Mouse (Mus musculus) MEL (cell line): Measurements from ENCODE around the gene Thsd7a. TPM values are rescaled to one million over a fixed set of nuclear protein-coding genes. Genes with fewer than 3 reads are reported as not detected.

ENCODE experiments used
- DNase-seq: peaks from one replicate; pipeline ENCODE4 v3.0.0; 2011; ENCODE audit warnings: low read depth, low spot score
- H3K27ac ChIP-seq: 2 replicates; pipeline ENCODE4 v1.5.1; 2012; ENCODE audit warnings: low read depth, mild to moderate bottlenecking, control low read depth, low read length, moderate library complexity; ENCODE audit not compliant: control insufficient read depth
- H3K27me3 ChIP-seq, 2 experiments: fragments of 150-350 bp in 1 of 2; sonication (generic) in 1 of 2; 2 replicates each; pipeline ENCODE4 v1.6.1; 2012; ENCODE audit warnings: low read length in 2 of 2, mild to moderate bottlenecking in 2 of 2, improper control_type of control experiment in 1 of 2, moderate library complexity in 1 of 2; ENCODE audit not compliant: insufficient read depth in 2 of 2, control insufficient read depth in 1 of 2
- H3K36me3 ChIP-seq, 2 experiments: 2 replicates each; pipeline ENCODE4 v1.6.1; 2012 to 2014; ENCODE audit warnings: low read length in 2 of 2, improper control_type of control experiment in 1 of 2, inconsistent platforms in 1 of 2, mild to moderate bottlenecking in 1 of 2; ENCODE audit not compliant: insufficient read depth in 2 of 2, control insufficient read depth in 1 of 2
- H3K4me1 ChIP-seq, 2 experiments: fragments of 150-350 bp in 1 of 2; sonication (generic) in 1 of 2; 2 replicates each; pipeline ENCODE4 v1.6.1; 2012; ENCODE audit warnings: low read length in 2 of 2, improper control_type of control experiment in 1 of 2, mild to moderate bottlenecking in 1 of 2; ENCODE audit not compliant: insufficient read depth in 2 of 2, control insufficient read depth in 1 of 2
- H3K4me3 ChIP-seq, 2 experiments: fragments of 150-350 bp in 1 of 2; sonication (generic) in 1 of 2; 2 replicates each; pipeline ENCODE4 v1.5.1; 2012; ENCODE audit warnings: low read depth in 2 of 2, low read length in 2 of 2, mild to moderate bottlenecking in 2 of 2, moderate library complexity in 2 of 2, control low read depth in 1 of 2, improper control_type of control experiment in 1 of 2; ENCODE audit not compliant: control insufficient read depth in 1 of 2, insufficient read depth in 1 of 2
- H3K79me2 ChIP-seq: 2 replicates; pipeline ENCODE4 v1.6.1; 2012; ENCODE audit warnings: mild to moderate bottlenecking, low read length, moderate library complexity; ENCODE audit not compliant: control insufficient read depth, poor library complexity, insufficient read depth
- H3K9ac ChIP-seq: 2 replicates; pipeline ENCODE4 v1.6.1; 2012; ENCODE audit warnings: low read depth, mild to moderate bottlenecking, control low read depth, low read length, moderate library complexity; ENCODE audit not compliant: control insufficient read depth, poor library complexity, severe bottlenecking
- H3K9me3 ChIP-seq: fragments of 150-350 bp; sonication (generic); replicated peaks from 2 replicates; pipeline ENCODE4 v1.6.1; 2012; ENCODE audit warnings: mild to moderate bottlenecking, low read length, improper control_type of control experiment, moderate library complexity; ENCODE audit not compliant: insufficient read depth
- BHLHE40 ChIP-seq: IDR thresholded peaks from 2 replicates; pipeline ENCODE4 v1.6.1; 2012; ENCODE audit warnings: low read depth, mild to moderate bottlenecking, inconsistent platforms, low read length, improper control_type of control experiment, borderline replicate concordance
- E2F4 ChIP-seq: IDR thresholded peaks from 2 replicates; pipeline ENCODE4 v1.6.1; 2011; ENCODE audit warnings: low read depth, low read length, improper control_type of control experiment, borderline replicate concordance
- ETS1 ChIP-seq: IDR thresholded peaks from 2 replicates; pipeline ENCODE4 v1.6.1; 2012; ENCODE audit warnings: low read depth, mild to moderate bottlenecking, inconsistent platforms, low read length, improper control_type of control experiment, moderate library complexity
- GATA1 ChIP-seq: IDR thresholded peaks from 2 replicates; pipeline ENCODE4 v1.6.1; 2011; ENCODE audit warnings: low read depth, low read length, improper control_type of control experiment
- HCFC1 ChIP-seq: IDR thresholded peaks from 2 replicates; pipeline ENCODE4 v1.6.1; 2012; ENCODE audit warnings: low read depth, mild to moderate bottlenecking, inconsistent platforms, low read length, improper control_type of control experiment, moderate library complexity
- JUND ChIP-seq: IDR thresholded peaks from 2 replicates; pipeline ENCODE4 v1.6.1; 2011; ENCODE audit warnings: low read depth, mild to moderate bottlenecking, improper control_type of control experiment, low read length
- KAT2A ChIP-seq: conservative IDR thresholded peaks from 2 replicates; pipeline ENCODE4 v1.6.1; 2012; ENCODE audit warnings: low read depth, low read length, improper control_type of control experiment, inconsistent platforms
- MAX ChIP-seq: IDR thresholded peaks from 2 replicates; pipeline ENCODE4 v1.6.1; 2011; ENCODE audit warnings: low read length, improper control_type of control experiment
- MAZ ChIP-seq: IDR thresholded peaks from 2 replicates; pipeline ENCODE4 v1.6.1; 2012; ENCODE audit warnings: low read depth, mild to moderate bottlenecking, inconsistent platforms, low read length, improper control_type of control experiment
- MEF2A ChIP-seq: IDR thresholded peaks from 2 replicates; pipeline ENCODE4 v1.6.1; 2014; ENCODE audit warnings: low read depth, mild to moderate bottlenecking, inconsistent platforms, low read length, improper control_type of control experiment; ENCODE audit not compliant: poor library complexity, insufficient replicate concordance, severe bottlenecking; ENCODE audit errors: extremely low read depth
- MXI1 ChIP-seq: IDR thresholded peaks from 2 replicates; pipeline ENCODE4 v1.6.1; 2011; ENCODE audit warnings: mild to moderate bottlenecking, low read depth, low read length, improper control_type of control experiment
- MYB ChIP-seq: IDR thresholded peaks from 2 replicates; pipeline ENCODE4 v1.6.1; 2011; ENCODE audit warnings: mild to moderate bottlenecking, low read depth, low read length, improper control_type of control experiment
- MYC ChIP-seq: IDR thresholded peaks from 2 replicates; pipeline ENCODE4 v1.6.1; 2011; ENCODE audit warnings: low read depth, mild to moderate bottlenecking, low read length, improper control_type of control experiment, moderate library complexity
- NELFE ChIP-seq: IDR thresholded peaks from 2 replicates; pipeline ENCODE4 v1.6.1; 2011; ENCODE audit warnings: low read depth, low read length, improper control_type of control experiment
- NRF1 ChIP-seq: IDR thresholded peaks from 2 replicates; pipeline ENCODE4 v1.6.1; 2014; ENCODE audit warnings: low read depth, mild to moderate bottlenecking, inconsistent platforms, low read length, improper control_type of control experiment, moderate library complexity; ENCODE audit not compliant: poor library complexity, insufficient read depth, severe bottlenecking
- POLR2AphosphoS2 ChIP-seq: IDR thresholded peaks from 2 replicates; pipeline ENCODE4 v1.6.1; 2011; ENCODE audit warnings: low read length, improper control_type of control experiment
- POLR2AphosphoS5 ChIP-seq: IDR thresholded peaks from 2 replicates; pipeline ENCODE4 v1.6.1; 2012; ENCODE audit warnings: low read depth, borderline replicate concordance, mild to moderate bottlenecking, inconsistent platforms, low read length, moderate library complexity, mixed read lengths
- RAD21 ChIP-seq: IDR thresholded peaks from 2 replicates; pipeline ENCODE4 v1.6.1; 2011; ENCODE audit warnings: mild to moderate bottlenecking, low read depth, low read length, improper control_type of control experiment
- SMC3 ChIP-seq: IDR thresholded peaks from 2 replicates; pipeline ENCODE4 v1.6.1; 2011; ENCODE audit warnings: low read depth, low read length, improper control_type of control experiment
- TAL1 ChIP-seq: IDR thresholded peaks from 2 replicates; pipeline ENCODE4 v1.6.1; 2012; ENCODE audit warnings: mild to moderate bottlenecking, inconsistent platforms, low read length, moderate library complexity, mixed read lengths
- TBP ChIP-seq: IDR thresholded peaks from 2 replicates; pipeline ENCODE4 v1.8.0; 2011; ENCODE audit warnings: low read depth, low read length, improper control_type of control experiment
- TCF12 ChIP-seq: IDR thresholded peaks from 2 replicates; pipeline ENCODE4 v1.6.1; 2014; ENCODE audit warnings: low read depth, mild to moderate bottlenecking, inconsistent platforms, low read length, improper control_type of control experiment, moderate library complexity
- ZKSCAN1 ChIP-seq: IDR thresholded peaks from 2 replicates; pipeline ENCODE4 v1.6.1; 2012; ENCODE audit warnings: low read depth, mild to moderate bottlenecking, inconsistent platforms, low read length, improper control_type of control experiment, moderate library complexity
- ZMIZ1 ChIP-seq: IDR thresholded peaks from 2 replicates; pipeline ENCODE4 v1.6.1; 2012; ENCODE audit warnings: low read depth, mild to moderate bottlenecking, inconsistent platforms, low read length, improper control_type of control experiment, moderate library complexity
- polyA plus RNA-seq, 2 experiments: library from polyadenylated mRNA; stranded (reverse) in 1 of 2; unstranded in 1 of 2; fragments of >175 nt in 1 of 2; fragments of >200 nt in 1 of 2; gene quantifications; 2 replicates each; pipeline versions ENCODE4 v1.2.1 to v1.2.4; 2012; ENCODE audit warnings: low replicate concordance in 2 of 2, low read depth in 1 of 2; ENCODE audit not compliant: insufficient read length in 2 of 2, insufficient read depth in 1 of 2, missing spikeins in 1 of 2
- total RNA-seq: library from RNA; depleted of rRNA; stranded (reverse); fragments of 300-350 nt; gene quantifications from 2 replicates; pipeline ENCODE4 v1.2.3, GENCODE M21; 2012

Thsd7a gene
- total and polyA plus RNA-seq, 3 experiments: not detected

DNA sequence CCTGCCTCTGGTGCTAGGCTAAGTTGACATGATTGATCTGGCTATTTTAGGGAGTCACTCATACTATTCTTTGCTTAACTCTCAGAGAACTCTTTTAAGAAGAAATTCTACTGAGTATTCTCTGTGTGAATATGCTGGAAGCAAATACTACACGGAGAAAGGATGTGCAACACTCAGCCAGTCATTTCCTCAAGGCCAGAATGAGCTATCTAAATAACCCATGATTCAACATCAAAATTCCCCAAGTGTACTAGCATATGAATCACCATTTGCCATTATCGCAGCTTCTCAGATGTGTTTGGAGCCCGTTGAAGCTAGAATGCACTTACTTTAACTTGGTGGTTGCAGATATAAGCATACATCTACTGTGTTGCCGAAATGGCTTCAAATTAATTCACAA lies 147.0 kb downstream of the Thsd7a start:
- no peaks in the 10 kb centered on the region for H3K27me3 ChIP-seq
- DNase-seq: no peak
- H3K4me1 ChIP-seq: no peaks in the 10 kb centered on the region
- no peak overlapping the region for H3K9ac ChIP-seq
- no peaks in the 10 kb centered on the region for H3K36me3 ChIP-seq
- no peaks in the 10 kb centered on the region for H3K79me2 ChIP-seq
- TF ChIP-seq ETS1 (no peak), TAL1 (no peak), KAT2A (no peak), RAD21 (no peak), E2F4 (no peak), MAZ (no peak), TBP (no peak), POLR2AphosphoS2 (no peak), NRF1 (no peak), NELFE (no peak), SMC3 (no peak), BHLHE40 (no peak), MAX (no peak), MYC (no peak), MEF2A (no peak), MYB (no peak), ZMIZ1 (no peak), MXI1 (no peak)
- H3K9me3 ChIP-seq: no peaks in the 10 kb centered on the region
- no peak overlapping the region for H3K4me3 ChIP-seq
- no peak overlapping the region for H3K27ac ChIP-seq

- H3K79me2 ChIP-seq: no peaks in the 10 kb centered on the region
- no peak overlapping the region for H3K4me3 ChIP-seq
- no peak for DNase-seq
- no peaks in the 10 kb centered on the region for H3K4me1 ChIP-seq
- H3K36me3 ChIP-seq: no peaks in the 10 kb centered on the region
- H3K27me3 ChIP-seq: no peaks in the 10 kb centered on the region
- no peak overlapping the region for H3K27ac ChIP-seq
- TF ChIP-seq JUND (no peak), ZKSCAN1 (no peak), GATA1 (no peak), TCF12 (no peak), POLR2AphosphoS5 (no peak), RAD21 (no peak), HCFC1 (no peak), MYB (no peak)
- TF ChIP-seq, all 39 proteins: peak for 0
- H3K9ac ChIP-seq: no peak overlapping the region
- no peaks in the 10 kb centered on the region for H3K9me3 ChIP-seq
Observed at GRCm38 (mm10) chr6:12584456-12584855, 164.8 kb downstream of the Thsd7a start.
